Mouse (Mus musculus) cerebellum, adult 2 months (tissue): Measurements from ENCODE around the gene Olfr373. TPM values are rescaled to one million over a fixed set of nuclear protein-coding genes. Genes with fewer than 3 reads are reported as not detected.
"Not testable (repeated sequence)": the region's sequence is repeated elsewhere in the genome, so short reads cannot be mapped to it uniquely, and the experiment has no call there.

ENCODE experiments used
- DNase-seq, 2 experiments: peaks; one replicate each; pipeline ENCODE4 v3.0.0; 2021
- H3K27ac ChIP-seq: fragments of 200-500 bp; 2 replicates; pipeline ENCODE4 v1.5.1; 2012; ENCODE audit warnings: low read length, control low read depth, inconsistent platforms; ENCODE audit not compliant: insufficient read depth
- H3K27me3 ChIP-seq: fragments of 200-500 bp; 2 replicates; pipeline ENCODE4 v1.6.1; 2012; ENCODE audit warnings: inconsistent platforms, mild to moderate bottlenecking, low read length, moderate library complexity; ENCODE audit not compliant: control insufficient read depth, insufficient read depth
- H3K4me1 ChIP-seq: fragments of 200-500 bp; 2 replicates; pipeline ENCODE4 v1.6.1; 2011; ENCODE audit warnings: low read length; ENCODE audit not compliant: control insufficient read depth, insufficient read depth
- H3K4me3 ChIP-seq: fragments of 200-500 bp; replicated peaks from 2 replicates; pipeline ENCODE3; 2011; ENCODE audit warnings: mild to moderate bottlenecking, low read depth, low read length, control low read depth; ENCODE audit not compliant: insufficient read depth
- CTCF ChIP-seq: fragments of 200-500 bp; IDR thresholded peaks from 2 replicates; pipeline ENCODE4 v1.5.1; 2011; ENCODE audit warnings: low read depth, mild to moderate bottlenecking, control low read depth, low read length, moderate library complexity, borderline replicate concordance; ENCODE audit not compliant: insufficient read depth
- POLR2A ChIP-seq: fragments of 200-500 bp; IDR thresholded peaks from 2 replicates; pipeline ENCODE4 v1.6.1; 2011; ENCODE audit warnings: low read length, control low read depth, borderline replicate concordance; ENCODE audit not compliant: insufficient read depth
- WGBS: fragments of 180-500 bp; shearing (Covaris S2); methylation state at CpG from one replicate; pipeline ENCODE4 v1.1.7; 2018; 5-methylcytosine and 5-hydroxymethylcytosine counted together
- polyA plus RNA-seq: library from polyadenylated mRNA; depleted of rRNA; stranded (reverse); fragments of >200 nt; gene quantifications from 2 replicates; pipeline ENCODE4 v1.2.3, GENCODE M21; 2012; rRNA removed

The Olfr373 gene
- not detected in 2 replicates for polyA plus RNA-seq

- not testable (repeated sequence) for H3K27me3 ChIP-seq, DNase-seq, H3K27ac ChIP-seq, H3K4me1 ChIP-seq, H3K4me3 ChIP-seq
Measured at GRCm38 (mm10) chr8:72082877-72083276, at the start of gene Olfr373. Gene Olfr373 (plus strand): TSS chr8:72083177.

DNA sequence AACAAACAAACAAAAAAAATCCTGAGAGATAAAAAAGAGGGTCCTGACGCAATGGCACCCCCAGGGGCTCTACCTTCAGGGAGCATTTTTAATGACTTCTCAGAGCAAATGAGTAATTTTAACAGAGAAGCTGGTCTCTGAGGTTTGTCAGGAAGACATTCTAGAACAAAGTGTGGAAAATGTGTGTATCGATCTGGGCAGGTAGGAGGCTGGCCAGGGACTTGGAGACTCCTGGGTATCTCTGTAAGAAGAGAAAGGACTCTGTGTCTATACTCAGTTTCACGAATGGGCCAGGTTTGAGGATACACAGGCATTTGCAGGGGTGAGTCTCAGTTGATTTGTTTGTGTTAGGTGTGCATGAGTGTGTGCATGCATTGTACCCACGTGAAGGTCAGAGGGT is 42.1 kb upstream of the Olfr373 start, which contains the start of gene Olfr372:
TSS of gene Olfr372 (plus strand) at position 301 of the 400 bp plus-strand sequence.
- H3K27ac ChIP-seq, H3K27me3 ChIP-seq, H3K4me3 ChIP-seq, H3K4me1 ChIP-seq, DNase-seq: not testable (repeated sequence)
- 74% methylated on average over 4 of the region's 4 CpGs for WGBS

GRCm38 (mm10) chr8:72042493-72042892 is 40.5 kb upstream of the Olfr373 start:
- WGBS: 71% methylated on average over 1 of the region's 1 CpGs
- Histone ChIP-seq H3K4me3 (no peak overlapping the region), H3K27me3 (no peaks in the 10 kb centered on the region), H3K27ac (no peak overlapping the region), H3K4me1 (no peaks in the 10 kb centered on the region)
- TF ChIP-seq POLR2A (no peak), CTCF (no peak)
- DNase-seq: no peak

DNA sequence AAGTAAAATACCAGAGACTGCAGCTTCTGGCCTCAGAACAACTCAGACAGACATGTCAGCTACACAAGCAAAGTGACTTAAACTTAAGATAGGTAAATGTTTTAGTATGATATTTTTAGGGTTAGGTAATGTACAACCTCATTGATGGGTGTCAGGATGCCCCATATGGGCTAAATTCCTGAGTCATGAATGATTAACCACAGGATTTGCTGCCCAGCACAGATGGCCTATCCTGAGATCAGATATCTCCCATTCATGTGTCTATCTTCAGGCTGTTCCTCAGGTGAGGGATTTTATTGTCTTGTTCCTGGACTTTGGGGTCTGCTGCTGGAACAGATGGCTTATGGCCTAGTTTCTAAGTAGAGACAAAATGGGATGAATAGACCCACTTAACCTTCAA is 28.3 kb upstream of the Olfr373 start:
- H3K4me3 ChIP-seq, H3K27me3 ChIP-seq, DNase-seq, H3K4me1 ChIP-seq, H3K27ac ChIP-seq: not testable (repeated sequence)

DNA sequence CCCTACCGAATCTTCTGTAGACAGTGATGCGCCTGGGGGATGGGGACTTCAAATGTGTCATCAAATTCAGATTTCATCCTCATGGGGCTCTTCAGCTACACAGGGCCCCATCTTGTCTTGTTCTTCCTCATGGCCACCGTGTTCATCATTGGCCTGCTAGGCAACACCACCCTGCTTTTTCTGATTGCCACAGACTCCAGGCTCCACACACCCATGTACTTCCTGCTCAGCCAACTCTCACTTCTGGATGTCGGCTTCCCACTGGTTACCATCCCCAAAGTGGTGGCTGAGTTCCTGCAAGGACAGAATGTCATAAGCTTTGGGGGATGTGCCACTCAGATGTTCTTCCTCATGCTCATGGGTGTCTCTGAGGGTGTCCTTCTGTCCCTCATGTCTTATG is 25.3 kb upstream of the Olfr373 start:
- 92% methylated on average over 3 of the region's 4 CpGs for WGBS
- not testable (repeated sequence) for H3K4me3 ChIP-seq, H3K4me1 ChIP-seq, H3K27me3 ChIP-seq, H3K27ac ChIP-seq, DNase-seq

DNA sequence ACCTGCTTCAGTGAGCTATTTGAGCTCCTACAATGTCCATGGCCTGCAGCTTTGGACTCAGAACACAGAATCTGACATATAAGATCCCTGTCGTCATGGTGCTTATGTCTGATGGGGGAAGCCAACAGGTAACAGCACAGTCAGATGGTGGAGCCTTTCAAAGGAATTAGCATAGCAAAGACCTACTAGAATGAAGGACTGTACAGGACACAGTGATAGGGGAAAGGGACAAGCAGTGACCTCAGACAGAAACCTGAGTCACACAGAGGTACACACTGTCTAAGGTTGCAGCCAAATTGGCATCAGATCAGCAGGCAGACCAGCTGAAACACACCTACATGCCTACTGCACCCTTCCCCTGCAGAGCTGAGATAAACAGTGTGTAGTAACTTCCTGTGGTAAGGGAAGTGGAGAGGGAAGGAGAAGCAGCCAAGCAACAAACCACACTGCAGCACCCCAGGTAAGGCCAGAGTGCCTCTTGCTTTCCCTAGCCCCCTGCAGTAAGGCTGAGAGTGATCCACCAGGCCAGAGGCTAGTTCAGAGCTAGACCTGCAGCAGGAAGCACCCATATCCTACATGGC is 16.1 kb upstream of the Olfr373 start:
- not testable (repeated sequence) for H3K27me3 ChIP-seq, H3K4me3 ChIP-seq, H3K4me1 ChIP-seq, H3K27ac ChIP-seq, DNase-seq
- WGBS: 95% methylated on average over 1 of the region's 1 CpGs

DNA sequence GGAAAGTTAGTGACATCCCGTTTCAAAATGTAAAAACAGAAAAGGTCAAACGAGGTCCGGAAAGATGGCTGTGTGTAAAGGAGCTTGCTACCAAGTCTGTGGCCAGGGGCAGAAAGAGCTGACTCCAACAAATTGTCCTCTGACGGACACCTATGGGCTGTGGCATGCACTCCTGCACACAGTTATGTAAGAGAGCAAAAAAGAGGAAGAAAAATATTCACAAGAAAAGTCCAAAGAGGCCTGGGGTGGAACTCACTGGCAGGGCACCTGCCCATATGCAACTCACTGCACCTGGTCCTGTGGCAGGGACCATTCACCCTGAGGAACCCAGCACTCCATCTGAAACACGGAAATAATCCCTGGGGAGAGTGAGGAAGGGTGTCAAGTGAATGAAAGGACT is 1.8 kb downstream of the Olfr373 start:
- H3K4me1 ChIP-seq: no peaks in the 10 kb centered on the region
- H3K27me3 ChIP-seq: no peaks in the 10 kb centered on the region; the same call in 1 of the 2 replicates
- WGBS: 63% methylated on average over 5 of the region's 5 CpGs
- no peak overlapping the region for H3K27ac ChIP-seq
- no peak for DNase-seq
- TF ChIP-seq POLR2A (no peak), CTCF (no peak)
- no peak overlapping the region for H3K4me3 ChIP-seq

GRCm38 (mm10) chr8:72087611-72088010 is 4.6 kb downstream of the Olfr373 start:
- H3K27me3 ChIP-seq, H3K4me1 ChIP-seq: not testable (repeated sequence)
- 83% methylated on average over 3 of the region's 3 CpGs for WGBS

DNA sequence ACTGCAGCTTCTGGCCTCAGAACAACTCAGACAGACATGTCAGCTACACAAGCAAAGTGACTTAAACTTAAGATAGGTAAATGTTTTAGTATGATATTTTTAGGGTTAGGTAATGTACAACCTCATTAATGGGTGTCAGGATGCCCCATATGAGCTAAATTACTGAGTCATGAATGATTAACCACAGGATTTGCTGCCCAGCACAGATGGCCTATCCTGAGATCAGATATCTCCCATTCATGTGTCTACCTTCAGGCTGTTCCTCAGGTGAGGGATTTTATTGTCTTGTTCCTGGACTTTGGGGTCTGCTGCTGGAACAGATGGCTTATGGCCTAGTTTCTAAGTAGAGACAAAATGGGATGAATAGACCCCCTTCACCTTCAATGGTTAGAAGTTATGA is 13.7 kb downstream of the Olfr373 start:
- not testable (repeated sequence) for H3K27ac ChIP-seq, H3K27me3 ChIP-seq, H3K4me1 ChIP-seq, DNase-seq, H3K4me3 ChIP-seq

More at GRCm38 (mm10) chr8:72087611-72088010, 4.6 kb downstream of the Olfr373 start:
- not testable (repeated sequence) for H3K4me3 ChIP-seq, H3K27ac ChIP-seq, DNase-seq

- peak; percentile 7 to 9 for DNase-seq
- H3K4me3 ChIP-seq, H3K27me3 ChIP-seq, H3K27ac ChIP-seq, H3K4me1 ChIP-seq: not testable (repeated sequence)
- 57% methylated on average over 6 of the region's 7 CpGs for WGBS
Measured at GRCm38 (mm10) chr8:72099377-72100103, 16.6 kb downstream of the Olfr373 start.
